12 mouse cellular contexts compared by ENCODE assay signal in genomic region chr2:26068592-26068991, GRCm38 (mm10).
"Had no signal": no experiment of that assay in that cellular context is flagged by ENCODE, and none has a peak within 500 bp of the region (broad histone marks: within the 10 kb centered on the region; RNA-seq: fewer than 3 reads in every experiment).

No protein-coding gene starts in this region.

- H3K4me1 ChIP-seq: limb, embryonic 12.5 days; lung, embryonic 15.5 days had no signal

- ATAC-seq: inflammation-experienced regulatory T-cells, adult 6 months; intestine, postnatal 0 days; midbrain, embryonic 13.5 days had no signal

- H3K36me3 ChIP-seq: limb, embryonic 12.5 days; lung, embryonic 15.5 days; midbrain, embryonic 13.5 days had no signal

- H3K9me3 ChIP-seq: limb, embryonic 12.5 days; lung, embryonic 15.5 days; midbrain, embryonic 13.5 days; neural tube, embryonic 12.5 days had no signal

- DNase-seq: kidney, adult 8-10 months; lung, postnatal 14 days; retina, postnatal 1 day; right cerebral cortex, postnatal 25 days; thymus, postnatal 36 days had no signal

- H3K4me3 ChIP-seq: limb, embryonic 12.5 days; lung, embryonic 15.5 days; midbrain, embryonic 13.5 days; neural tube, embryonic 12.5 days had no signal

- H3K4me2 ChIP-seq: limb, embryonic 12.5 days; lung, embryonic 15.5 days; midbrain, embryonic 13.5 days; neural tube, embryonic 12.5 days had no signal

- H3K27me3 ChIP-seq: limb, embryonic 12.5 days; lung, embryonic 15.5 days; midbrain, embryonic 13.5 days; neural tube, embryonic 12.5 days had no signal

- H3K9ac ChIP-seq: limb, embryonic 12.5 days; lung, embryonic 15.5 days; midbrain, embryonic 13.5 days; neural tube, embryonic 12.5 days had no signal

- H3K27ac ChIP-seq: limb, embryonic 12.5 days; lung, embryonic 15.5 days; macrophage; midbrain, embryonic 13.5 days; neural tube, embryonic 12.5 days had no signal
